Mouse (Mus musculus) neural tube, embryonic 12.5 days (tissue): ENCODE results near the gene Acsl4. TPM values are rescaled to one million over a fixed set of nuclear protein-coding genes. Genes with fewer than 3 reads are reported as not detected.

Source experiments
- polyA plus RNA-seq: library from polyadenylated mRNA; unstranded; fragments of >200 nt; fragmentation: Nextera tagmentation; extraction: Ambion mirVana; gene quantifications from 2 replicates; pipeline ENCODE4 v1.2.1, GENCODE M21; 2016

Acsl4 gene
- polyA plus RNA-seq, 1 experiment from 2014 or later, result 23.9 TPM

Other genes with a start within 250 kb of the Acsl4 start
- 0.05 TPM in 1 of 2 replicates, not detected in the other for gene Gucy2f, start 193.6 kb downstream of the Acsl4 start, polyA plus RNA-seq
- gene Nxt2, start 163.8 kb downstream of the Acsl4 start, polyA plus RNA-seq, result 12.4 and 13.4 TPM in 2 replicates
- 39.6 and 47.7 TPM in 2 replicates for gene Kcne1l, start 84.2 kb downstream of the Acsl4 start, polyA plus RNA-seq